Mouse (Mus musculus) testis, adult 2 months (tissue): ENCODE measurements at regions not wholly inside any gene's neighbourhood (a gene's known extent, or its start where the extent isn't known, plus 50 kb on each side); places are given as distances from the start of the nearest gene placed in this dataset.

Experiments
- H3K27ac ChIP-seq: fragments of 200-500 bp; 2 replicates; pipeline ENCODE4 v1.5.1; 2012; ENCODE audit warnings: low read depth, low read length; ENCODE audit not compliant: control insufficient read depth, insufficient read depth
- H3K27me3 ChIP-seq: fragments of 200-500 bp; 2 replicates; pipeline ENCODE4 v1.6.1; 2012; ENCODE audit warnings: mild to moderate bottlenecking, low read length, moderate library complexity; ENCODE audit not compliant: control insufficient read depth, insufficient read depth
- H3K36me3 ChIP-seq: fragments of 200-500 bp; 2 replicates; pipeline ENCODE4 v1.6.1; 2012; ENCODE audit warnings: mild to moderate bottlenecking, low read length; ENCODE audit not compliant: control insufficient read depth, insufficient read depth
- H3K4me1 ChIP-seq: fragments of 200-500 bp; 2 replicates; pipeline ENCODE4 v1.6.1; 2012; ENCODE audit warnings: low read length; ENCODE audit not compliant: control insufficient read depth, insufficient read depth
- H3K4me3 ChIP-seq: fragments of 200-500 bp; 2 replicates; pipeline ENCODE4 v1.5.1; 2012; ENCODE audit warnings: low read depth, mild to moderate bottlenecking, low read length, moderate library complexity, mixed read lengths; ENCODE audit not compliant: control insufficient read depth
- CTCF ChIP-seq: fragments of 200-500 bp; IDR thresholded peaks from 2 replicates; pipeline ENCODE4 v1.5.1; 2012; ENCODE audit warnings: low read depth, mild to moderate bottlenecking, inconsistent platforms, low read length, moderate library complexity; ENCODE audit not compliant: control insufficient read depth, insufficient read depth, insufficient replicate concordance
- POLR2A ChIP-seq: fragments of 200-500 bp; IDR thresholded peaks from 2 replicates; pipeline ENCODE4 v1.6.1; 2012; ENCODE audit warnings: low read depth, mild to moderate bottlenecking, inconsistent platforms, low read length, moderate library complexity; ENCODE audit not compliant: control insufficient read depth

DNA sequence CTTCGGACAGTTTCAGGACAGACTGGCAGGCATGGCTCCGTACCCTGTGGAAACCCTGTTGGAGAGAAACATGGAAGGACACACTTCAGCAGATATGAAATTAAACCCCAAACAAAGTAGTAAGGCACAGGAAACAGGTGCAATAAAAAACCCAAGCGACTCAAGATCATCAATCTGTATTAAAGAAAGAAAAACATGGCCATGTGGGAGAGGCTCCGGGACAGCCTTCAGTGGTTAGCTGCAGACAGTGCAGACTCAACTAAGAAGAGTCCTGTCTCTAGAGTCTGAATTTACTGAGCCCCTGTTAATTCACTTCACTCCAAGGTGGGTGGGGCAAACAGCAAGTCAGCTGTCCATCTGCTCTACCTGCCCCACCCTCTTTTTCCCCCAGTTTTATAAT, 179.8 kb downstream of the Ajap1 start:
- Histone ChIP-seq H3K36me3 (no peaks in the 10 kb centered on the region), H3K4me1 (no peaks in the 10 kb centered on the region), H3K4me3 (no peak overlapping the region), H3K27ac (no peak overlapping the region), H3K27me3 (no peaks in the 10 kb centered on the region)
- TF ChIP-seq CTCF = no peak

DNA sequence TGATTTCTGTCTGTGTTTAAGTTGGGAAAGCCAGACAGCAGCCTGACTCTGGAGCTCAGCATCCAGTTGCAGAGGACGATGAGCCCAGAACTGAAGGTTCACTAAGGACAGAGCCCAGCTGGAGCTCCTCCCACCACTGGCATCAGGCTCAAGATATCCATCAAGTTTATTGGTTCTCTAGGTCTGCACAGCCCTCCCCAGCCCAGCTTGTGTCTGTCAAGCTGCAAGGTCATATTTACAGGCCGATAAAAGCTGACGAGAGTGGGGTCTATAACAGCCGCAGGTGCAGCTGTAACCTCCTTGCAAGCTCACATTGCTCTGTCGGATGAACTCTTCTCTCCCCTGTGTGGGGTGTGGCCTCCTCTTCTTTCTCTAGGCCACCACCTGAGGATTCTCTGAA, 184.3 kb downstream of the Ajap1 start:
- no peaks in the 10 kb centered on the region for H3K4me1 ChIP-seq
- H3K27me3 ChIP-seq = no peaks in the 10 kb centered on the region
- no peak overlapping the region for H3K4me3 ChIP-seq
- H3K36me3 ChIP-seq = no peaks in the 10 kb centered on the region
- TF ChIP-seq CTCF (no peak), POLR2A (no peak)
- H3K27ac ChIP-seq = no peak overlapping the region

DNA sequence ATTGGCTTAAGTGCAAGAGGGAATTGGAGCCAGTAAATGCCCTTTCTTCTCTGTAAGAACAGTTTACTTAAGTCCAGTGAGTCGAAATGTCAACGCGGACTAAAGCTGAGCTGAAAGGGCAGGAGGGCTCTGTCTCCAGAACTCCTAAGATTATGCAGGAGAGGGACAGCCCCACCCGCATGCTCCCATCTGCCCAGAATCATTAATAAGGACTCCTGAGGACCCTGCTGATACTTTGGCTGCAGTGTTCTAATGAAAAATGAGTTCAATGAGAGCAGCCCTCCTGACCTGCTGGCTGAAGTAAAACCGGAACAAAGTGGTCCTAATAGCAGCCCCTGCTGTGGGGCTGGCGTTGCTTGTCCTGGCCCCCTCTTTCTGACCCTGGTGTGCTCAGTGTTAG, 187.8 kb downstream of the Ajap1 start:
- no peak overlapping the region for H3K4me3 ChIP-seq
- no peaks in the 10 kb centered on the region for H3K36me3 ChIP-seq
- TF ChIP-seq POLR2A = no peak
- TF ChIP-seq CTCF = no peak
- H3K27me3 ChIP-seq = no peaks in the 10 kb centered on the region
- H3K27ac ChIP-seq = no peak overlapping the region
- H3K4me1 ChIP-seq = no peaks in the 10 kb centered on the region

DNA sequence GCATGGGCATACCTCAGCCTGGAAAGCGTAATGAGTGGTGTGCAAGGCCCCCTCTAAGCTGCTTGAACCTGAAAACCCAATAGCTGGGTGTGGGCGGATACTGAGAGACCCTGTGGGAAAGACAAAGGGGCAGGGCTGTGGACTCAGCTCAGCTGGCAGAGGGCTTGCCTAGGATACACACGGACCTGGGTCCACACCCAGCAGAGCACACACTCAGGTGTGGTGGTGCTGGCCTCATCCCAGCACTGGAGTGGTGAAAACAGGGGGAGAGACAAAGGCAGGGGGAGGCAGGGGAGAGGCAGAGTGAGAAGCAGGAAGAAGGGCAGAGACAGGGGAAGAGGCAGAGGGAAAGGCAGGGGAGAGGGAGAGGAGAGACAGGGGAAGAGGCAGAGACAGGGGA, 189.5 kb downstream of the Ajap1 start:
- H3K4me1 ChIP-seq = no peaks in the 10 kb centered on the region
- H3K27me3 ChIP-seq = no peaks in the 10 kb centered on the region
- no peak overlapping the region for H3K27ac ChIP-seq
- no peak overlapping the region for H3K4me3 ChIP-seq
- no peaks in the 10 kb centered on the region for H3K36me3 ChIP-seq
- TF ChIP-seq POLR2A = no peak
- TF ChIP-seq CTCF = no peak

DNA sequence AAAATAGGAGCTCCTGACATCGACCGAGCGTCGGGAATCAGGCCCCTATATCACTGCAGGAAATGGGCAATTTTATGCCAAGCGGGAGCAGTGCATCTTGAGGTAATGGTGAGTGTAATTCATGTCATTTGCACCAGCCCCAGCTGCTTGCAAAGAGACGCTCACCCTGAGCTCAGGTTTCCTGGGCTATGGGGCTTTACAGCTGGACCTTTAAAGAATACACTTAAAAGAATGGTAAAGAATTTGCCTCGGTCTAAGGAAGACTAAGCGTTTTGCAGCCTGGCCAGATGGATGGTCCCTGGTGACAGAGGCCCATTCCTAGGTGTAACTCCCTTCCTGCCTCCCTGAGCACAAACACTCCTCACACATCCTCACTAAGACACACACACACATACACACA, 194.2 kb downstream of the Ajap1 start:
- no peak overlapping the region for H3K4me3 ChIP-seq
- H3K4me1 ChIP-seq = no peaks in the 10 kb centered on the region
- TF ChIP-seq POLR2A (no peak), CTCF (no peak)
- no peaks in the 10 kb centered on the region for H3K36me3 ChIP-seq
- no peak overlapping the region for H3K27ac ChIP-seq
- H3K27me3 ChIP-seq = no peaks in the 10 kb centered on the region

DNA sequence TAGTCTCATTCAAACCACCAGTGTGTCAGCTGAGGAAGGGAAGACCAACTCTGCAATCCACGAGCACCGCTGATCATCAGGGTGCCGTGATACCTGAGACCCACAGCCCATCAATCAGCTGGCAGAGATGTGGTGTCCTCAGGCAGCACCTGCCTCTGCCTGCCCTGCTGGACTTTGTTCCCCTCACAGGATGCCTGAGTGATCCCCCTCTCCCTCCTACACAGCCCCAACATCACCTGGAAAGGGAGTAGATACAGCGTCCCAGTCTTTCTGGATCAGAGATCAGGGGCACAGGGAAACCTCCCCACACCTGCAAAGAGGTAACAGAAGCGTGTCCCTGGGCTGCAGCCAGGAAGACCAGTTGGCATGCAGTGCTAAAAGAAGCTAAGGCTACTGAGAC, 198.4 kb downstream of the Ajap1 start:
- H3K36me3 ChIP-seq = no peaks in the 10 kb centered on the region
- no peaks in the 10 kb centered on the region for H3K4me1 ChIP-seq
- no peak overlapping the region for H3K4me3 ChIP-seq
- H3K27me3 ChIP-seq = no peaks in the 10 kb centered on the region
- H3K27ac ChIP-seq = no peak overlapping the region
- TF ChIP-seq POLR2A (no peak), CTCF (no peak)

DNA sequence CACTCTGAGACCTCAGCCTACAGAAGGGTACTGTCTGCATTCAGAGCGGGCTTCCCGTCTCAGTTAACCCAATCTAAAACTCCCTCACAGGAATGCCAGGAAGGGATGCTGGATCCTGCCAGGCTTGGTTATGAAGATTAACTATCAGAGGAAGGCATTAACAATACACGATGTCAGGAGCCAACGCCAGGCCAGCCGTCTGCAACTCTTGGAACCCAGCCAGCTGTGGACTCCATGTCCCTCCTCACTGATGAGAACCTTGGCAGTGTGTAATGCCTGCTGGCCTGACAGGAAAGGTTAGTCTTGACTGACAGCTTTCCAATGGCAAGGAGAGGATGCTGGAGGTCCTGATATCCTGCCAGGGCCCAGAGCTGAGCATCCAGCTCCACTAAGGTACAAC, 206.0 kb downstream of the Ajap1 start:
- Histone ChIP-seq H3K27me3 (no peaks in the 10 kb centered on the region), H3K36me3 (no peaks in the 10 kb centered on the region), H3K4me1 (no peaks in the 10 kb centered on the region; the same call in 1 of the 2 replicates), H3K27ac (no peak overlapping the region), H3K4me3 (no peak overlapping the region)
- TF ChIP-seq CTCF = no peak
- TF ChIP-seq POLR2A = no peak

DNA sequence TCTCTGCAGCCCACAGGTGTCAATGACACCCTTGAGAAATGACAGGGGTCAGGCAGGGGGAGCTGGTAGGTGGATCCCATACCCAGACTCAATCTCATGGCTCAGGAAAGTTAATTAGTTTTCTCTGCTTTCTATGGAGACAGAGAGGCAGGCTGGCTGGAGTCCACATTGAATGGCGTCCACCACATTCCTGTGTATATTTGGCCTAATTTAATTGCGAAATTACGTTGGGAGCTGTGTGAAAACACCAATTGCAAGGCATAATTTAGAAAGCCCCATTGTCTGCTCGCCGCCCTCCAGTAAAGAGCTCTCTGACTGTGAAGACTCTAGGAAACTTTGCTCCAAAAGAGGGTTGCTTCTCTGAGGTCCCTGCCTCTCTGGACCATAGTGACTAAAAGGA, 211.2 kb downstream of the Ajap1 start:
- Histone ChIP-seq H3K27ac (no peak overlapping the region), H3K27me3 (no peaks in the 10 kb centered on the region), H3K36me3 (no peaks in the 10 kb centered on the region), H3K4me3 (no peak overlapping the region), H3K4me1 (no peaks in the 10 kb centered on the region)
- TF ChIP-seq CTCF = no peak
- TF ChIP-seq POLR2A = no peak
